29 mouse cellular contexts compared by ENCODE assay signal in the genomic region with DNA sequence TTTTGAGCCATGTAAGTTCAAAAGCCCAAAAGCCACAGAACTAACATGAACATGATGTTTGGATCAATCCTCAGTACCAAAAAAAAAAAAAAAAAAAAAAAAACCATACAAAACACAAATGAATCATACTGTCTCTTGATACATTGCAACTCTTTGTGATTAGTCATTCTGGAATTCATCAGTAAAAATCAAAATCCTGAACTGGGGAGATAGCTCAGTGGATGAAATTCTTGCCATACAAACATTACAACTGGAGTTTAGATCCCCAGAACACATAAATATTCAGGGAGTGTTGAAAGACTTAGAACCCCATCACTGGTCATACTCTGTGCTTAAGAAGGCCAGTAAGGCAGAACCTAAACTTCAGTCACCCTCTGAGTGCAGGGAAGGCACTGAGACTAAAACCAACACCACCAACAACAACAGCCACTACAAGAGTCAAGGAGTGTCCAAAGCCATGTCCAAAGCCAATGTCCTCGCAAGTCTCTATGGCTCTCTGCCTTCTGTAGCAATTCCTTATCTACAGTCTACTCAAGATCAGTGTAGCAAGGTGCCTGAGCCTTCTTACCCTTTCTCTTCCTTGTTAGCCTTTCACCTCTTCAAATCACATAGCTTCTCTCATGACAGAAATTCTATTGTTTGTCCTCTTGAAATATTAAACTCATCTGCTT.
DNase-seq lines count a peak whose midpoint lies in the region; ATAC-seq and TF ChIP-seq lines count a peak whose summit lies in the region.
"Had no signal": no experiment of that assay in that cellular context is flagged by ENCODE, and none has a peak within 500 bp of the region (broad histone marks: within the 10 kb centered on the region; RNA-seq: fewer than 3 reads in every experiment).

No protein-coding gene starts in this region.

- POLR2A ChIA-PET in Patski (lab: Charles Lee), result no interaction called here

- 0 out of 2 replicates have a peak, but pooled peaks cover 2% of the 10 kb centered on the region for H3K36me3 ChIP-seq in liver, embryonic 11.5 days (ENCODE audit: control insufficient read depth, insufficient read depth, low read length)
- H3K36me3 ChIP-seq: forebrain, embryonic 12.5 days; hindbrain, embryonic 13.5 days; neural tube, embryonic 15.5 days had no signal

- no peak overlapping the region for H3K27ac ChIP-seq in liver, embryonic 11.5 days (ENCODE audit: low read depth, low read length)
- H3K27ac ChIP-seq: embryonic facial prominence, embryonic 13.5 days; forebrain, embryonic 12.5 days; heart, adult 2 months; hindbrain, embryonic 13.5 days; macrophage; neural tube, embryonic 15.5 days had no signal

- ATAC-seq in liver, embryonic 11.5 days (replicated peaks; ENCODE audit: low FRiP score), result 0 out of 2 replicates have a peak, but pooled peaks have one; percentile 15
- peak; percentile 59 for ATAC-seq in Patski
- ATAC-seq in inflammation-experienced regulatory T-cells, adult 6 months, result peak; percentile 9
- ATAC-seq: midbrain, embryonic 16.5 days had no signal

- no peaks in the 10 kb centered on the region for H3K4me1 ChIP-seq in liver, embryonic 11.5 days (replicated peaks; ENCODE audit: control insufficient read depth, insufficient read depth, low read length)
- H3K4me1 ChIP-seq: embryonic facial prominence, embryonic 13.5 days; forebrain, embryonic 12.5 days; heart, embryonic 12.5 days; hindbrain, embryonic 13.5 days; neural tube, embryonic 15.5 days had no signal

- no peak for TF ChIP-seq CTCF in Patski (IDR thresholded peaks at IDR 0.05)

- in situ Hi-C loops in Patski (cut with MboI; ENCODE audit: low pct_unique_long_range_greater_than_20kb), result no loop called here

- no peak for DNase-seq in liver, embryonic 11.5 days (ENCODE audit: low spot score)
- DNase-seq in liver, result no peak
- no peak for DNase-seq in Patski (ENCODE audit: low read depth, low spot score)
- DNase-seq in right cerebral cortex, postnatal 4 days, result no peak
- DNase-seq in natural killer cell, adult 2 months (ENCODE audit: low spot score in 2 of 2), result no peak
- no peak for DNase-seq in heart, adult 18-20 months
- no peak for DNase-seq in thymus, postnatal 36 days
- DNase-seq: adrenal gland, postnatal 14 days; cerebellum, adult 11 months; cerebellum, adult 9-10 months; gastrocnemius, postnatal 14 days; heart, adult 2 months; heart, postnatal 4 days; kidney, adult 11 months; kidney, postnatal 14 days; layer of hippocampus, adult 9-11 months; right cerebral cortex, postnatal 25 days; spleen, adult 18-20 months; thymus, postnatal 25 days had no signal

- H3K4me3 ChIP-seq in liver, embryonic 11.5 days (ENCODE audit: low read depth, low read length), result no peak overlapping the region
- H3K4me3 ChIP-seq: embryonic facial prominence, embryonic 13.5 days; erythroblast, embryonic 14.5 days; forebrain, embryonic 12.5 days; heart, adult 2 months; heart, embryonic 12.5 days; hindbrain, embryonic 13.5 days; neural tube, embryonic 15.5 days had no signal

- CTCF ChIA-PET in Patski (lab: Charles Lee), result no interaction called here

- no peak overlapping the region for H3K4me2 ChIP-seq in liver, embryonic 11.5 days
- H3K4me2 ChIP-seq: embryonic facial prominence, embryonic 13.5 days; forebrain, embryonic 12.5 days; heart, embryonic 12.5 days; hindbrain, embryonic 13.5 days; midbrain, embryonic 11.5 days; neural tube, embryonic 15.5 days had no signal

- 58% methylated on average over 1 of the region's 1 CpGs for WGBS in liver, embryonic 11.5 days

- no peaks in the 10 kb centered on the region for H3K9me3 ChIP-seq in liver, embryonic 11.5 days (ENCODE audit: control insufficient read depth, low read length)
- H3K9me3 ChIP-seq: embryonic facial prominence, embryonic 13.5 days; forebrain, embryonic 12.5 days; heart, embryonic 12.5 days; hindbrain, embryonic 13.5 days; neural tube, embryonic 15.5 days had no signal

- H3K9ac ChIP-seq in liver, embryonic 11.5 days (ENCODE audit: low read depth, low read length), result no peak overlapping the region
- H3K9ac ChIP-seq: embryonic facial prominence, embryonic 13.5 days; forebrain, embryonic 12.5 days; heart, embryonic 12.5 days; hindbrain, embryonic 13.5 days; neural tube, embryonic 15.5 days had no signal

- no peaks in the 10 kb centered on the region for H3K27me3 ChIP-seq in liver, embryonic 11.5 days (replicated peaks; ENCODE audit: control insufficient read depth, insufficient read depth, low read length)
- peaks cover 6% of the 10 kb centered on the region for H3K27me3 ChIP-seq in Patski
- H3K27me3 ChIP-seq: embryonic facial prominence, embryonic 13.5 days; forebrain, embryonic 12.5 days; heart, embryonic 12.5 days; hindbrain, embryonic 13.5 days; neural tube, embryonic 15.5 days had no signal

Comparison
In these comparisons a context has a peak if more than half of its experiments do, and no peak if none do; other contexts are left out.
1. ATAC-seq: peak in every context shown above with its lines; median percentile 59 in Patski; 15 in liver, embryonic 11.5 days; 9 in inflammation-experienced regulatory T-cells, adult 6 months.